Mouse (Mus musculus) retina, adult 2 months (tissue): ENCODE data around the gene Hoxc11.

Experiments used
- DNase-seq: peaks from one replicate; pipeline ENCODE4 v3.0.0-alpha.2; 2012; ENCODE audit warnings: low read depth, low spot score

Gene Hoxc11

GRCm38 (mm10) chr15:102936279-102936972 lies 17.8 kb upstream of the Hoxc11 start, which contains the start of gene Hoxc12:
Gene Hoxc12 (plus strand): TSS chr15:102936757.
- no peak for DNase-seq

GRCm38 (mm10) chr15:102937036-102937666 lies 17.1 kb upstream of the Hoxc11 start:
- DNase-seq = no peak

- DNase-seq = no peak
Measured at GRCm38 (mm10) chr15:102939256-102940155, 14.7 kb upstream of the Hoxc11 start.

- no peak for DNase-seq
Measured at GRCm38 (mm10) chr15:102942739-102943467, 11.3 kb upstream of the Hoxc11 start.

- no peak for DNase-seq
Measured at GRCm38 (mm10) chr15:102943468-102943813, 10.8 kb upstream of the Hoxc11 start.

GRCm38 (mm10) chr15:102945185-102946077 lies 8.8 kb upstream of the Hoxc11 start:
- no peak for DNase-seq

- DNase-seq = no peak
Measured at GRCm38 (mm10) chr15:102947276-102947675, 7.0 kb upstream of the Hoxc11 start.

- no peak for DNase-seq
Measured at GRCm38 (mm10) chr15:102948842-102949241, 5.4 kb upstream of the Hoxc11 start.

GRCm38 (mm10) chr15:102949696-102950095 lies 4.5 kb upstream of the Hoxc11 start:
- DNase-seq = no peak

- no peak for DNase-seq
Measured at GRCm38 (mm10) chr15:102950877-102951276, 3.4 kb upstream of the Hoxc11 start.

- DNase-seq = no peak
Measured at GRCm38 (mm10) chr15:102953561-102953960, 666 bp upstream of the Hoxc11 start.

- no peak for DNase-seq
Measured at GRCm38 (mm10) chr15:102955007-102955382, 768 bp downstream of the Hoxc11 start.

- DNase-seq = no peak
Measured at GRCm38 (mm10) chr15:102955833-102956640, 1.8 kb downstream of the Hoxc11 start.

GRCm38 (mm10) chr15:102956906-102957305 lies 2.7 kb downstream of the Hoxc11 start:
- no peak for DNase-seq

- DNase-seq = no peak
Measured at GRCm38 (mm10) chr15:102959663-102960191, 5.5 kb downstream of the Hoxc11 start.

- no peak for DNase-seq
Measured at GRCm38 (mm10) chr15:102961728-102962127, 7.5 kb downstream of the Hoxc11 start.

GRCm38 (mm10) chr15:102962492-102962891 lies 8.3 kb downstream of the Hoxc11 start:
- DNase-seq = no peak

GRCm38 (mm10) chr15:102963259-102963658 lies 9.0 kb downstream of the Hoxc11 start:
- no peak for DNase-seq
